In genomic region chr17:6783006-6783661, GRCm38 (mm10) we compare ENCODE assay signal across 8 mouse cellular contexts. TPM values are rescaled to one million over a fixed set of nuclear protein-coding genes. Genes with fewer than 3 reads are reported as not detected.
DNase-seq lines count a peak whose midpoint lies in the region; TF ChIP-seq lines count a peak whose summit lies in the region.

No protein-coding gene starts in this region.

- H3K4me1 ChIP-seq in kidney, adult 2 months (ENCODE audit: control insufficient read depth, insufficient read depth, low read length), result peaks cover 5% of the 10 kb centered on the region; the same call in 1 of the 2 replicates

- H3K27ac ChIP-seq in kidney, adult 2 months (ENCODE audit: insufficient read depth, low read depth, low read length), result peak overlapping the region; percentile 74

- under 1% methylated on average over 58 of the region's 58 CpGs for WGBS in kidney, adult 2 months

- no peaks in the 10 kb centered on the region for H3K27me3 ChIP-seq in kidney, adult 2 months (replicated peaks; ENCODE audit: control insufficient read depth, insufficient read depth, low read length)

- TF ChIP-seq POLR2A in kidney, adult 2 months (IDR thresholded peaks at IDR 0.05; ENCODE audit: low read depth, low read length), result no peak

- H3K36me3 ChIP-seq in kidney, adult 2 months (ENCODE audit: control insufficient read depth, insufficient read depth, low read length), result no peaks in the 10 kb centered on the region

- TF ChIP-seq CTCF in kidney, adult 2 months (conservative IDR thresholded peaks at IDR 0.05; ENCODE audit: insufficient read depth, insufficient read length, low read depth, low read length), result no peak

- DNase-seq in urinary bladder, adult 18-20 months (ENCODE audit: low spot score in 2 of 2), result peak; percentile 30 to 59
- no peak for DNase-seq in urinary bladder, postnatal 10 days (ENCODE audit: low spot score)
- DNase-seq in embryo, embryonic 10.5 days (ENCODE audit: low spot score), result peak; percentile 69
- DNase-seq in heart, adult 18-20 months, result peak; percentile 51 to 66
- DNase-seq in kidney, adult 2 months, result peak; percentile 55
- peak; percentile 69 for DNase-seq in lung, postnatal 10 days
- peak; percentile 75 for DNase-seq in retina, postnatal 1 day
- DNase-seq in urinary bladder, postnatal 25 days (ENCODE audit: low spot score), result peak; percentile 52

- peak overlapping the region; percentile 97 for H3K4me3 ChIP-seq in kidney, adult 2 months (ENCODE audit: insufficient read depth, low read depth, low read length)

RNA-seq across cellular contexts. Expression of gene Ezr, which starts 0.6 kb away (rescaled TPM):
- total RNA-seq in heart, adult 18-20 months (2021), result 10 to 100 TPM; 32.5 to 36.9 TPM
- 129 and 152 TPM in 2 replicates for polyA plus RNA-seq in kidney, adult 2 months (2012; rRNA removed)
